Mouse (Mus musculus): ENCODE measurements around the gene Prmt1.

DNA sequence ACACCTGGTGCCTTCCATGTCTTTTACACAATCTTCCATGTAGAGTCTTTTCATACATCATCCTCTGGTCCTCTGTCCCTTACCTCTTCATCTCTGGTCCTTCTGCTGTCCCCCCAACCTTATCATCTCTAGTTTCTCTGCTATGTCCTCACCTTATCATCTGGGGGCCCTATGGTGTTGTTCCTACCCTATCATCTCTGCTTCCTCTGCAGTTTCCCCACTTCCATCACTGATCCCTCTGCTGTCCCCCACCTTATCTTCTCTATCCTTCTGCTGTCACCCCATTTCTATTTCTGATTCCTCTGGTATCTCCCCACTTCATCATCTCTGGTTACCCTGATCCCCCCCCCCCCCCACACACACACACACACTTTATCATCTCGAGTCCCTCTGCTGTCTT is 57.8 kb downstream of the Prmt1 start:
- no peak for TF ChIP-seq CTCF (IDR thresholded peaks at IDR 0.05; ENCODE audit: insufficient read depth, low read depth, low read length)
- no peak for TF ChIP-seq POLR2A (IDR thresholded peaks at IDR 0.05; ENCODE audit: insufficient read depth, low read depth, low read length)

Data from olfactory bulb, adult 2 months (tissue).